Mouse (Mus musculus): ENCODE measurements around the gene Nfx1.

The Nfx1 gene

GRCm38 (mm10) chr4:40975678-40976077 is 5.0 kb downstream of the Nfx1 start:
- DNase-seq (ENCODE audit: low spot score in 2 of 2) = no peak

GRCm38 (mm10) chr4:40976651-40977050 is 5.9 kb downstream of the Nfx1 start:
- DNase-seq (ENCODE audit: low spot score in 2 of 2) = no peak

- no peak for DNase-seq (ENCODE audit: low spot score in 2 of 2)
These were observed 8.7 kb downstream of the Nfx1 start for GRCm38 (mm10) chr4:40979430-40979829.

GRCm38 (mm10) chr4:40982486-40982885 is 11.8 kb downstream of the Nfx1 start:
- no peak for DNase-seq (ENCODE audit: low spot score in 2 of 2)

GRCm38 (mm10) chr4:40983686-40984085 is 13.0 kb downstream of the Nfx1 start:
- no peak for DNase-seq (ENCODE audit: low spot score in 2 of 2)

- DNase-seq (ENCODE audit: low spot score in 2 of 2) = no peak
These were observed 18.9 kb downstream of the Nfx1 start for GRCm38 (mm10) chr4:40989633-40990032.

- no peak for DNase-seq (ENCODE audit: low spot score in 2 of 2)
These were observed 25.6 kb downstream of the Nfx1 start for GRCm38 (mm10) chr4:40996302-40996701.

GRCm38 (mm10) chr4:40997916-40998315 is 27.2 kb downstream of the Nfx1 start:
- DNase-seq (ENCODE audit: low spot score in 2 of 2) = no peak

GRCm38 (mm10) chr4:41000271-41000670 is 29.6 kb downstream of the Nfx1 start:
- DNase-seq (ENCODE audit: low spot score in 2 of 2) = no peak

GRCm38 (mm10) chr4:41000842-41001639 is 30.3 kb downstream of the Nfx1 start:
- no peak for DNase-seq (ENCODE audit: low spot score in 2 of 2)

GRCm38 (mm10) chr4:41013351-41013750 is 42.6 kb downstream of the Nfx1 start:
- DNase-seq (ENCODE audit: low spot score in 2 of 2) = no peak

GRCm38 (mm10) chr4:41015798-41016197 is 45.1 kb downstream of the Nfx1 start:
- no peak for DNase-seq (ENCODE audit: low spot score in 2 of 2)

- DNase-seq (ENCODE audit: low spot score in 2 of 2) = no peak
These were observed 50.4 kb downstream of the Nfx1 start for GRCm38 (mm10) chr4:41021094-41021493.

GRCm38 (mm10) chr4:41026086-41026787 is 55.5 kb downstream of the Nfx1 start:
- DNase-seq (ENCODE audit: low spot score in 2 of 2) = no peak

GRCm38 (mm10) chr4:41027872-41028271 is 57.2 kb downstream of the Nfx1 start:
- DNase-seq (ENCODE audit: low spot score in 2 of 2) = no peak

GRCm38 (mm10) chr4:41028272-41028671 is 57.6 kb downstream of the Nfx1 start:
- DNase-seq (ENCODE audit: low spot score in 2 of 2) = no peak

- no peak for DNase-seq (ENCODE audit: low spot score in 2 of 2)
These were observed 58.7 kb downstream of the Nfx1 start for GRCm38 (mm10) chr4:41029372-41029771.

GRCm38 (mm10) chr4:41031242-41031641 is 60.5 kb downstream of the Nfx1 start:
- no peak for DNase-seq (ENCODE audit: low spot score in 2 of 2)

- DNase-seq (ENCODE audit: low spot score in 2 of 2) = no peak
These were observed 67.2 kb downstream of the Nfx1 start for GRCm38 (mm10) chr4:41037942-41038341.

- DNase-seq (ENCODE audit: low spot score in 2 of 2) = no peak
These were observed 70.3 kb downstream of the Nfx1 start for GRCm38 (mm10) chr4:41040983-41041382.

- DNase-seq (ENCODE audit: low spot score in 2 of 2) = no peak
These were observed 72.2 kb downstream of the Nfx1 start for GRCm38 (mm10) chr4:41042880-41043279.

GRCm38 (mm10) chr4:41043961-41044360 is 73.3 kb downstream of the Nfx1 start:
- DNase-seq (ENCODE audit: low spot score in 2 of 2) = no peak

- DNase-seq (ENCODE audit: low spot score in 2 of 2) = no peak
These were observed 74.6 kb downstream of the Nfx1 start for GRCm38 (mm10) chr4:41045288-41045687.

All from spleen, postnatal 4 days (tissue).